Mouse (Mus musculus) B cell, adult 62 days (primary cell): ENCODE measurements around the gene Sell. TPM values are rescaled to one million over a fixed set of nuclear protein-coding genes. Genes with fewer than 3 reads are reported as not detected.

Experiments
- total RNA-seq: library from RNA; stranded (reverse); gene quantifications from 4 replicates; pipeline ENCODE4 v1.2.4, GENCODE M21; 2023

Gene Sell
- 564 to 577 TPM (median 571 TPM) in 4 replicates for total RNA-seq

GRCm38 (mm10) chr1:164061925-164062324 is at the start of gene Sell:
Gene Sell, plus strand, starts transcription at chr1:164061982.

GRCm38 (mm10) chr1:164047934-164048333 is 13.8 kb upstream of the Sell start, which contains the start of gene Sele:
Gene Sele, plus strand, starts transcription at chr1:164048234.

GRCm38 (mm10) chr1:164114947-164115493 is 53.2 kb downstream of the Sell start, which contains the start of gene Selp:
Gene Selp, plus strand, starts transcription at chr1:164115264.

Other genes with a start within 250 kb of the Sell start
- gene Scyl3, start 132.9 kb upstream of the Sell start, total RNA-seq: 31.3 to 38.1 TPM (median 36.8 TPM) in 4 replicates
- 5.5 to 9.6 TPM (median 7.5 TPM) in 4 replicates for gene BC055324, start 67.2 kb upstream of the Sell start, total RNA-seq
- gene Mettl18, start 67.1 kb upstream of the Sell start, total RNA-seq: 5.0 to 6.1 TPM (median 5.5 TPM) in 4 replicates
- gene Sele, start 13.7 kb upstream of the Sell start, total RNA-seq: not detected in 4 replicates
- 0.72 to 1.8 TPM (median 1.4 TPM) in 4 replicates for gene Selp, start 53.3 kb downstream of the Sell start, total RNA-seq
- gene F5, start 89.9 kb downstream of the Sell start, total RNA-seq: 0.37 to 0.61 TPM (median 0.46 TPM) in 4 replicates
- 5.6 to 10.3 TPM (median 8.2 TPM) in 4 replicates for gene Slc19a2, start 187.1 kb downstream of the Sell start, total RNA-seq
- gene Ccdc181, start 213.6 kb downstream of the Sell start, total RNA-seq: 6.0 to 8.0 TPM (median 7.2 TPM) in 4 replicates
- 7.0 to 10.7 TPM (median 8.8 TPM) in 4 replicates for gene Nme7, start 242.1 kb downstream of the Sell start, total RNA-seq
- gene Blzf1, start 245.5 kb downstream of the Sell start, total RNA-seq: 17.8 to 22.9 TPM (median 20.8 TPM) in 4 replicates